ENCODE assay signal across 11 mouse cellular contexts in genomic region chr6:126340098-126340610, GRCm38 (mm10).
DNase-seq lines count a peak whose midpoint lies in the region; ATAC-seq and TF ChIP-seq lines count a peak whose summit lies in the region.
"Had no signal": no experiment of that assay in that cellular context is flagged by ENCODE, and none has a peak within 500 bp of the region (broad histone marks: within the 10 kb centered on the region; RNA-seq: fewer than 3 reads in every experiment).

No protein-coding gene starts in this region.

- H3K36me3 ChIP-seq in hindbrain, embryonic 16.5 days (ENCODE audit: control insufficient read depth, insufficient read depth, low read length), result no peaks in the 10 kb centered on the region
- H3K36me3 ChIP-seq in liver, embryonic 11.5 days (ENCODE audit: control insufficient read depth, insufficient read depth, low read length), result no peaks in the 10 kb centered on the region
- H3K36me3 ChIP-seq: midbrain, embryonic 12.5 days had no signal

- peak; percentile 4 for DNase-seq in adrenal gland, postnatal 25 days
- no peak for DNase-seq in adrenal gland, postnatal 4 days (ENCODE audit: low spot score in 2 of 2)
- DNase-seq in cerebellum, adult 8-10 months, result peak; percentile 75
- peak; percentile 25 to 38 for DNase-seq in left cerebral cortex, postnatal 36 days (ENCODE audit: low spot score in 2 of 2)
- no peak for DNase-seq in lung, postnatal 4 days
- DNase-seq in liver, embryonic 11.5 days (ENCODE audit: low spot score), result no peak
- no peak for DNase-seq in lung, adult 2 months
- DNase-seq: kidney, adult 18-20 months; liver had no signal

- H3K4me3 ChIP-seq in hindbrain, embryonic 16.5 days (ENCODE audit: low read length), result no peak overlapping the region
- no peak overlapping the region for H3K4me3 ChIP-seq in liver, embryonic 11.5 days (ENCODE audit: low read depth, low read length)
- H3K4me3 ChIP-seq in lung, adult 2 months (replicated peaks; ENCODE audit: extremely low read depth, low read depth, low read length), result no peak overlapping the region
- H3K4me3 ChIP-seq: midbrain, embryonic 12.5 days had no signal

- TF ChIP-seq POLR2A in lung, adult 2 months (IDR thresholded peaks at IDR 0.05; ENCODE audit: borderline replicate concordance, extremely low read depth, low read depth, low read length), result no peak

- intact Hi-C loops in left cerebral cortex, postnatal 36 days (cut with DNase I), result no loop called here

- WGBS in hindbrain, embryonic 16.5 days, result 51% methylated on average over 10 of the region's 10 CpGs
- 55% methylated on average over 10 of the region's 10 CpGs for WGBS in liver, embryonic 11.5 days
- WGBS in lung, adult 2 months, result 49% methylated on average over 10 of the region's 10 CpGs

- H3K4me2 ChIP-seq in hindbrain, embryonic 16.5 days (ENCODE audit: low read length), result no peak overlapping the region
- H3K4me2 ChIP-seq in liver, embryonic 11.5 days, result no peak overlapping the region
- H3K4me2 ChIP-seq: midbrain, embryonic 12.5 days had no signal

- ATAC-seq in hindbrain, embryonic 16.5 days, result peak; percentile 89
- no peak for ATAC-seq in liver, embryonic 11.5 days (replicated peaks; ENCODE audit: low FRiP score)

- H3K4me1 ChIP-seq in hindbrain, embryonic 16.5 days (ENCODE audit: control insufficient read depth, insufficient read depth, low read depth, low read length), result no peaks in the 10 kb centered on the region
- H3K4me1 ChIP-seq in liver, embryonic 11.5 days (replicated peaks; ENCODE audit: control insufficient read depth, insufficient read depth, low read length), result no peaks in the 10 kb centered on the region
- no peaks in the 10 kb centered on the region for H3K4me1 ChIP-seq in lung, adult 2 months (ENCODE audit: control insufficient read depth, insufficient read depth, low read length)
- H3K4me1 ChIP-seq: midbrain, embryonic 12.5 days had no signal

- H3K9me3 ChIP-seq in hindbrain, embryonic 16.5 days (ENCODE audit: control insufficient read depth, low read length), result no peaks in the 10 kb centered on the region
- H3K9me3 ChIP-seq in liver, embryonic 11.5 days (ENCODE audit: control insufficient read depth, low read length), result no peaks in the 10 kb centered on the region
- H3K9me3 ChIP-seq: midbrain, embryonic 12.5 days had no signal

- no peaks in the 10 kb centered on the region for H3K27me3 ChIP-seq in hindbrain, embryonic 16.5 days (replicated peaks; ENCODE audit: control insufficient read depth, insufficient read depth, low read length)
- no peaks in the 10 kb centered on the region for H3K27me3 ChIP-seq in liver, embryonic 11.5 days (replicated peaks; ENCODE audit: control insufficient read depth, insufficient read depth, low read length)
- H3K27me3 ChIP-seq: midbrain, embryonic 12.5 days had no signal

- H3K9ac ChIP-seq in hindbrain, embryonic 16.5 days (ENCODE audit: low read depth, low read length), result no peak overlapping the region
- H3K9ac ChIP-seq in liver, embryonic 11.5 days (ENCODE audit: low read depth, low read length), result no peak overlapping the region
- H3K9ac ChIP-seq: midbrain, embryonic 12.5 days had no signal

- no peak for TF ChIP-seq CTCF in lung, adult 2 months (IDR thresholded peaks at IDR 0.05; ENCODE audit: insufficient read depth, low read length)

- H3K27ac ChIP-seq in hindbrain, embryonic 16.5 days (ENCODE audit: low read depth, low read length), result no peak overlapping the region
- no peak overlapping the region for H3K27ac ChIP-seq in liver, embryonic 11.5 days (ENCODE audit: low read depth, low read length)
- H3K27ac ChIP-seq: midbrain, embryonic 12.5 days had no signal

Comparison
In these comparisons a context has a peak if more than half of its experiments do, and no peak if none do; other contexts are left out.
1. DNase-seq: peak in adrenal gland, postnatal 25 days (single experiment), cerebellum, adult 8-10 months (single experiment) and left cerebral cortex, postnatal 36 days (2 of 2); none in adrenal gland, postnatal 4 days (0 of 2), lung, postnatal 4 days (0 of 2), liver, embryonic 11.5 days (single experiment) and lung, adult 2 months (single experiment).